21 mouse cellular contexts compared by ENCODE assay signal in the genomic region with DNA sequence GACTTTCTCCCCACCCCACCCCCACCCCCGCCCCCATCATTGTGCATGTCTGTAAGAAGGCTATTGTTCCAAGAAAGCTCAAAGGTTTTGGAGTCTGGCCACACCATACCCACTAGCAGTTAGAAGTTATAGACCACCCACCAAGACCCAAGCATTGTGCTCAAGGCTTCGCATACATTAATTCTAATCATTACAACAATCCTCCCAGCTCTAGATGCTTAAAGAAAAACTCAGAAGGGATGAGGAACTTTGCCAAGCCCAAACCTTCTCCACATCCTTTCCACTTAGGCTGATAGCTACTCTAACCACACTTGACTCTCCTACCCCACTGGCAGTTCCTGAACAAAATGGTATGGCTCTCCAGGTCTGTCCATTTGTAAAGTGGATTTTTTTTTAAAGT.
A peak's percentile ranks its signal among the peaks of the same experiment; 100 is the strongest.
DNase-seq lines count a peak whose midpoint lies in the region; ATAC-seq and TF ChIP-seq lines count a peak whose summit lies in the region.
"Had no signal": no experiment of that assay in that cellular context is flagged by ENCODE, and none has a peak within 500 bp of the region (broad histone marks: within the 10 kb centered on the region; RNA-seq: fewer than 3 reads in every experiment).

No protein-coding gene starts in this region.

- H3K27ac ChIP-seq in forebrain, embryonic 11.5 days (ENCODE audit: low read depth, low read length), result no peak overlapping the region
- H3K27ac ChIP-seq in forebrain, embryonic 12.5 days, result no peak overlapping the region
- no peak overlapping the region for H3K27ac ChIP-seq in midbrain, embryonic 12.5 days (replicated peaks)
- no peak overlapping the region for H3K27ac ChIP-seq in midbrain, postnatal 0 days (ENCODE audit: low read depth, low read length)
- H3K27ac ChIP-seq: forebrain, embryonic 13.5 days; heart, adult 2 months; heart, embryonic 15.5 days; hindbrain, embryonic 13.5 days had no signal

- H3K4me2 ChIP-seq in forebrain, embryonic 11.5 days (ENCODE audit: low read depth, low read length, severe bottlenecking), result no peak overlapping the region
- H3K4me2 ChIP-seq in forebrain, embryonic 12.5 days, result no peak overlapping the region
- no peak overlapping the region for H3K4me2 ChIP-seq in midbrain, embryonic 12.5 days (replicated peaks)
- no peak overlapping the region for H3K4me2 ChIP-seq in midbrain, postnatal 0 days (ENCODE audit: low read depth, low read length, poor library complexity, severe bottlenecking)
- H3K4me2 ChIP-seq: forebrain, embryonic 13.5 days; heart, embryonic 11.5 days; heart, embryonic 15.5 days; hindbrain, embryonic 13.5 days had no signal

- H3K9ac ChIP-seq in forebrain, embryonic 11.5 days (ENCODE audit: low read length), result no peak overlapping the region
- H3K9ac ChIP-seq in forebrain, embryonic 12.5 days, result no peak overlapping the region
- no peak overlapping the region for H3K9ac ChIP-seq in midbrain, embryonic 12.5 days (replicated peaks)
- H3K9ac ChIP-seq in midbrain, postnatal 0 days (replicated peaks; ENCODE audit: low read length, poor library complexity, severe bottlenecking), result no peak overlapping the region
- H3K9ac ChIP-seq: forebrain, embryonic 13.5 days; forebrain, postnatal 0 days; heart, embryonic 15.5 days; hindbrain, embryonic 13.5 days had no signal

- ATAC-seq in forebrain, embryonic 11.5 days (replicated peaks; ENCODE audit: low FRiP score), result no peak; the same call in 1 of the 2 replicates
- no peak for ATAC-seq in forebrain, embryonic 12.5 days (ENCODE audit: low FRiP score)
- ATAC-seq in midbrain, embryonic 12.5 days (ENCODE audit: low FRiP score, low read depth), result 0 out of 2 replicates have a peak, but pooled peaks have one; percentile 47
- no peak for ATAC-seq in midbrain, postnatal 0 days (ENCODE audit: low FRiP score)
- ATAC-seq: activated CD4-positive, CD25-positive, alpha-beta regulatory T cell, adult 4 months; forebrain, embryonic 13.5 days; forebrain, postnatal 0 days had no signal

- no peak overlapping the region for H3K4me3 ChIP-seq in forebrain, embryonic 11.5 days (ENCODE audit: low read depth, low read length)
- H3K4me3 ChIP-seq in forebrain, embryonic 12.5 days (replicated peaks), result no peak overlapping the region
- H3K4me3 ChIP-seq in midbrain, embryonic 12.5 days, result no peak overlapping the region
- no peak overlapping the region for H3K4me3 ChIP-seq in midbrain, postnatal 0 days (ENCODE audit: low read depth, low read length)
- H3K4me3 ChIP-seq: forebrain, embryonic 13.5 days; heart, adult 2 months; heart, embryonic 15.5 days; hindbrain, embryonic 13.5 days had no signal

- H3K9me3 ChIP-seq in forebrain, embryonic 11.5 days (ENCODE audit: control insufficient read depth, low read length), result no peaks in the 10 kb centered on the region
- H3K9me3 ChIP-seq in forebrain, embryonic 12.5 days, result no peaks in the 10 kb centered on the region
- H3K9me3 ChIP-seq in midbrain, embryonic 12.5 days, result no peaks in the 10 kb centered on the region
- no peaks in the 10 kb centered on the region for H3K9me3 ChIP-seq in midbrain, postnatal 0 days (ENCODE audit: low read length)
- H3K9me3 ChIP-seq: forebrain, embryonic 13.5 days; heart, embryonic 15.5 days; hindbrain, embryonic 13.5 days had no signal

- H3K36me3 ChIP-seq in forebrain, embryonic 11.5 days (ENCODE audit: control insufficient read depth, insufficient read depth, low read length), result no peaks in the 10 kb centered on the region
- no peaks in the 10 kb centered on the region for H3K36me3 ChIP-seq in forebrain, embryonic 12.5 days (replicated peaks)
- no peaks in the 10 kb centered on the region for H3K36me3 ChIP-seq in midbrain, embryonic 12.5 days
- H3K36me3 ChIP-seq in midbrain, postnatal 0 days (ENCODE audit: insufficient read depth, low read length), result no peaks in the 10 kb centered on the region
- H3K36me3 ChIP-seq: heart, embryonic 15.5 days; hindbrain, embryonic 13.5 days had no signal

- TF ChIP-seq CTCF in midbrain, postnatal 0 days (IDR thresholded peaks at IDR 0.05), result no peak

- DNase-seq in forebrain, embryonic 11.5 days (ENCODE audit: low spot score), result peak; percentile 21
- DNase-seq in midbrain, postnatal 0 days (ENCODE audit: low spot score), result no peak
- DNase-seq in R1 (ENCODE audit: low read depth, low spot score), result peak; percentile 25
- DNase-seq in layer of hippocampus, adult 8-10 months (ENCODE audit: low spot score in 2 of 2), result no peak
- DNase-seq in urinary bladder, postnatal 14 days (ENCODE audit: low spot score), result no peak
- DNase-seq: adrenal gland, postnatal 14 days; cerebellum, adult 18-20 months; cerebellum, adult 9-11 months; cerebellum, postnatal 36 days; forebrain, postnatal 0 days; gastrocnemius, postnatal 14 days; heart, adult 2 months; heart, postnatal 14 days had no signal

- WGBS in forebrain, embryonic 11.5 days, result 69% methylated on average over 2 of the region's 2 CpGs
- 54% methylated on average over 2 of the region's 2 CpGs for WGBS in forebrain, embryonic 12.5 days
- WGBS in midbrain, embryonic 12.5 days, result 60% methylated on average over 2 of the region's 2 CpGs
- 48% methylated on average over 2 of the region's 2 CpGs for WGBS in midbrain, postnatal 0 days

- H3K27me3 ChIP-seq in forebrain, embryonic 11.5 days (ENCODE audit: control insufficient read depth, insufficient read depth, low read length), result no peaks in the 10 kb centered on the region
- H3K27me3 ChIP-seq in forebrain, embryonic 12.5 days, result no peaks in the 10 kb centered on the region
- no peaks in the 10 kb centered on the region for H3K27me3 ChIP-seq in midbrain, embryonic 12.5 days
- no peaks in the 10 kb centered on the region for H3K27me3 ChIP-seq in midbrain, postnatal 0 days (ENCODE audit: insufficient read depth, low read length)
- H3K27me3 ChIP-seq: CH12.LX; forebrain, embryonic 13.5 days; heart, embryonic 15.5 days; hindbrain, embryonic 13.5 days had no signal

- no peaks in the 10 kb centered on the region; the same call in 1 of the 2 replicates for H3K4me1 ChIP-seq in forebrain, embryonic 11.5 days (replicated peaks; ENCODE audit: control insufficient read depth, insufficient read depth, low read length)
- H3K4me1 ChIP-seq in forebrain, embryonic 12.5 days, result peaks cover 12% of the 10 kb centered on the region
- H3K4me1 ChIP-seq in midbrain, embryonic 12.5 days, result 0 out of 2 replicates have a peak, but pooled peaks cover 6% of the 10 kb centered on the region
- no peaks in the 10 kb centered on the region for H3K4me1 ChIP-seq in midbrain, postnatal 0 days (ENCODE audit: insufficient read depth, low read length)
- H3K4me1 ChIP-seq: forebrain, embryonic 13.5 days had no signal

Comparison
In these comparisons a context has a peak if more than half of its experiments do, and no peak if none do; other contexts are left out.
1. DNase-seq: peak in forebrain, embryonic 11.5 days (single experiment) and R1 (single experiment); none in midbrain, postnatal 0 days (single experiment), layer of hippocampus, adult 8-10 months (0 of 2) and urinary bladder, postnatal 14 days (single experiment).